Mouse (Mus musculus): ENCODE results near the gene Hfe. TPM values are rescaled to one million over a fixed set of nuclear protein-coding genes. Genes with fewer than 3 reads are reported as not detected.
A peak's percentile ranks its signal among the peaks of the same experiment; 100 is the strongest.
"Not testable (repeated sequence)": the region's sequence is repeated elsewhere in the genome, so short reads cannot be mapped to it uniquely, and the experiment has no call there.

Gene Hfe
- polyA plus RNA-seq, 1 experiment from 2014 or later: 2.0 TPM

- WGBS: 95% methylated on average over 5 of the region's 5 CpGs
Measured at GRCm38 (mm10) chr13:23749563-23750121, 39.0 kb upstream of the Hfe start.

DNA sequence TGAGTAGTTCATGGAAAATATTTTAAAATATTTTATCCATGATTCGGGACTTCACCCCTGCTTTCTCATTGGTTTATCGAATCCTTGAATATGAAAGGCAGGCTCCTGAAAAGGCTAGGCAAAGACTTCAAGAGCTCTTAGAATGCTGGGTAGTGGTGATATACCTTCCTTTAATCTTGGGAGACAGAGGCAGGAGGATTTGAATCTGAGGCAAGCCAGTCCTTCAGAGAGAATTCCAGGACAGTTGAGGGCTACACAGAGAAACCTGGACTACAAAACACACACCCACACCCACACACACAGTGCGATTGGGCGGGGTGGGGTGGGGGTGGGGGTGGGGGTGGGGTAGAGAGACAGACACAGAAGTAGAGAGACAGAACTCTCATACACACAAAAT is 37.2 kb upstream of the Hfe start:
- DNase-seq (ENCODE audit: low spot score): peak; percentile 42
- H3K9me3 ChIP-seq (replicated peaks): no peaks in the 10 kb centered on the region
- H3K4me3 ChIP-seq: peak overlapping the region; percentile 59
- no peaks in the 10 kb centered on the region for H3K27me3 ChIP-seq (ENCODE audit: low read depth, poor library complexity, severe bottlenecking)
- H3K27ac ChIP-seq: peak overlapping the region; percentile 98
- H3K4me1 ChIP-seq: peaks cover 21% of the 10 kb centered on the region
- no peaks in the 10 kb centered on the region for H3K36me3 ChIP-seq
- 14% methylated on average over 4 of the region's 4 CpGs for WGBS

More at GRCm38 (mm10) chr13:23749563-23750121, 39.0 kb upstream of the Hfe start:
- no peaks in the 10 kb centered on the region for H3K36me3 ChIP-seq
- peak overlapping the region; percentile 98 for H3K27ac ChIP-seq
- H3K4me3 ChIP-seq: no peak overlapping the region
- H3K27me3 ChIP-seq (ENCODE audit: low read depth, poor library complexity, severe bottlenecking): no peaks in the 10 kb centered on the region
- peaks cover 17% of the 10 kb centered on the region for H3K4me1 ChIP-seq
- H3K9me3 ChIP-seq (replicated peaks): no peaks in the 10 kb centered on the region
- peak; percentile 28 for DNase-seq (ENCODE audit: low spot score)

- H3K4me1 ChIP-seq: peaks cover 21% of the 10 kb centered on the region
- H3K27me3 ChIP-seq (ENCODE audit: low read depth, poor library complexity, severe bottlenecking): no peaks in the 10 kb centered on the region
- 5% methylated on average over 13 of the region's 13 CpGs for WGBS
- peak overlapping the region; percentile 59 for H3K4me3 ChIP-seq
- peak; percentile 48 for DNase-seq (ENCODE audit: low spot score)
- H3K27ac ChIP-seq: peak overlapping the region; percentile 98
- no peaks in the 10 kb centered on the region for H3K36me3 ChIP-seq
- no peaks in the 10 kb centered on the region for H3K9me3 ChIP-seq (replicated peaks)
Measured at GRCm38 (mm10) chr13:23747081-23747891, 36.6 kb upstream of the Hfe start.

DNA sequence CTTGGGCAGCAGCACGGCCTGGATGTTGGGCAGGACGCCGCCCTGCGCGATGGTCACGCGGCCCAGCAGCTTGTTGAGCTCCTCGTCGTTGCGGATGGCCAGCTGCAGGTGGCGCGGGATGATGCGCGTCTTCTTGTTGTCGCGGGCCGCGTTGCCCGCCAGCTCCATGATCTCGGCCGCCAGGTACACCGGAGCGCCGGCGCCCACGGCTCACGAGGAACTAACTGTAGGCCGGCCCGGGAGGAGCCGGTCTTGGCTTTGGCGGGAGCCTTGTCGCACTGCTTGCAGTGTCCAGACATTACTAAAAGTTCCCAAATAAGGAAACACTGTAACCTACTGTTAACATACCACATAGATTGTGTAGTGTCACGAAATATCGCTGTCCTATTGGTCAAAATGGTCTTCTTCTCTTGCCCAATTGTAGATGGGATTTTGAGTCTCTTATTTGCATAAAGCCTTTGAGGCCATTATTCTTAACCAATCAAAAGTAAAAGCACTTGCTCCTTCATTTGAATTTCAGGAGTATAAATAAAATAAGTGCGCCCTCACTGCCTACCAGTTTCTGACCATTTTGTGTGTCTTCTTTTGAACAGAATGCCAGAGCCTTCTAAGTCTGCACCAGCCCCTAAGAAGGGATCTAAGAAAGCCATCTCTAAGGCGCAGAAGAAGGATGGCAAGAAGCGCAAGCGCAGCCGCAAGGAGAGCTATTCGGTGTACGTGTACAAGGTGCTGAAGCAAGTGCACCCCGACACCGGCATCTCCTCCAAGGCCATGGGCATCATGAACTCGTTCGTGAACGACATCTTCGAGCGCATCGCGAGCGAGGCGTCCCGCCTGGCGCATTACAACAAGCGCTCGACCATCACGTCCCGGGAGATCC is 35.8 kb upstream of the Hfe start, which contains the start of gene Hist1h2bb:
Gene Hist1h2bb, plus strand, starts transcription at position 534 of the 880 bp plus-strand sequence.
- DNase-seq (ENCODE audit: low spot score): peak; percentile 83
- Histone ChIP-seq H3K4me3 (peak within 1 kb of the TSS; percentile 59), H3K27ac (peak within 1 kb of the TSS; percentile 98), H3K4me1 (peaks cover 21% of the 10 kb centered on the region)
- H3K27me3 ChIP-seq (ENCODE audit: low read depth, poor library complexity, severe bottlenecking); H3K36me3 ChIP-seq; H3K9me3 ChIP-seq (replicated peaks): not testable (repeated sequence)
- under 1% methylated on average over 46 of the region's 58 CpGs for WGBS

DNA sequence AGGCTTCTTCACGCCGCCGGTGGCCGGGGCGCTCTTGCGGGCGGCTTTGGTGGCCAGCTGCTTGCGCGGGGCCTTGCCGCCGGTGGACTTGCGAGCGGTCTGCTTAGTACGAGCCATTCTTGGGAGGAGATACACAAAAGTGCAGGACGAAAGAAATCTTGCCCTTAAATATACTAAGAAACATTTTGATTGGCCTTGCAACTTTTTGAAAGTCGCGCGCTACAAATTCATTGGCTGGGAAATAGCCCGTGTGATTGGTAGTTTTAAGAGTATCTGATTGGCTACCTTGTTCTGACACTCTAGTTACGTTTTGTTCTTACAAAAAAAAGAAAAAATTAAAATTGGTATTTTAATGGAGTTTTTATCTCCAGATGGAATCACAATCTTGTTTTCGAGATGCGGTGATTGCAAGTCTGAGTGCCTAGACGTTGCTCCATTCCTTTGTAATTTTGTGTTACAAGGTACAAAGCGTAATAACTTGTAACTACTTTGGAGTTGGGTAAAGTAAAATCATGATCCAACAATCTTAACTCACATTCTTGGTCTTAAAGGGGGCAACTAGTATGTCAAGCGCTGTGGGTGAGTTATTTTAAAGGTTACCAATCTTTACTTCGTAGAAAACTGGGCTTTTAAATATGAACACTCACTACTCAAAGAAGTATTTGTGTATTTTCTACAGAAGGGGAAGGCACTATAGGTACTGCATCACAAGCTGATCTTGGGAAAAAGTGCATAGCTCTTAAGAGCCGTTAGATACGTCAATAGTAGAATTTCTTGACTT is 34.9 kb upstream of the Hfe start, which contains the start of gene Hist1h3c:
Gene Hist1h3c, minus strand, starts transcription at position 222 of the 781 bp plus-strand sequence.
- Histone ChIP-seq H3K36me3 (no peaks in the 10 kb centered on the region), H3K4me1 (peaks cover 25% of the 10 kb centered on the region), H3K9me3 (replicated peaks) (no peaks in the 10 kb centered on the region), H3K27me3 (ENCODE audit: low read depth, poor library complexity, severe bottlenecking) (no peaks in the 10 kb centered on the region), H3K27ac (peak within 1 kb of the TSS; percentile 98), H3K4me3 (peak within 1 kb of the TSS; percentile 59)
- DNase-seq (ENCODE audit: low spot score): peak; percentile 76
- WGBS: 1% methylated on average over 28 of the region's 28 CpGs

- H3K36me3 ChIP-seq: no peaks in the 10 kb centered on the region
- WGBS: 2% methylated on average over 15 of the region's 36 CpGs
Measured at GRCm38 (mm10) chr13:23744421-23745380, 34.0 kb upstream of the Hfe start.

DNA sequence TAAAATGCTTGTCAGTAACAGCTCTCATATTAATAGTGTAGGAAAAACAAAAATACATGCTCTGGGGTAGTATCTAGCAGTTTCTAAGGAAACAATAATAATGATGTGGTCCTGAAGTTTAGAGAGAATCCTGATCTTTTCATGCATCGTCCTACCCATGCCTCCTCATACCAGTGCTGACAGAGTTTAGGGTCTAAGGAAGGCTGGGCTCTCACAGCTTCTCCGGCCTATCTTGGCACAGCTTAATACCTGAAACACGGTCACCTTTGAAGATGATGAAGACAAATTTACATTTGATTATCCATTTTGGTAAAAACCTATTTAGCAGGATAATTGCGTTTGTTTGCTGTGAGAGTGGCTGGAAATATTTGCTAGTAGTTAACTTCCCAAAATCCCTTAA is 33.3 kb upstream of the Hfe start:
- WGBS: 53% methylated on average over 4 of the region's 4 CpGs
- no peaks in the 10 kb centered on the region for H3K9me3 ChIP-seq (replicated peaks)
- H3K4me3 ChIP-seq: peak overlapping the region; percentile 59
- H3K36me3 ChIP-seq: no peaks in the 10 kb centered on the region
- peaks cover 31% of the 10 kb centered on the region for H3K4me1 ChIP-seq
- DNase-seq (ENCODE audit: low spot score): no peak
- peak overlapping the region; percentile 98 for H3K27ac ChIP-seq
- no peaks in the 10 kb centered on the region for H3K27me3 ChIP-seq (ENCODE audit: low read depth, poor library complexity, severe bottlenecking)

More at GRCm38 (mm10) chr13:23744421-23745380, 34.0 kb upstream of the Hfe start:
- no peak for DNase-seq (ENCODE audit: low spot score)
- Histone ChIP-seq H3K27ac (peak overlapping the region; percentile 98), H3K4me3 (peak overlapping the region; percentile 59), H3K9me3 (replicated peaks) (no peaks in the 10 kb centered on the region), H3K4me1 (peaks cover 28% of the 10 kb centered on the region), H3K27me3 (ENCODE audit: low read depth, poor library complexity, severe bottlenecking) (no peaks in the 10 kb centered on the region)

DNA sequence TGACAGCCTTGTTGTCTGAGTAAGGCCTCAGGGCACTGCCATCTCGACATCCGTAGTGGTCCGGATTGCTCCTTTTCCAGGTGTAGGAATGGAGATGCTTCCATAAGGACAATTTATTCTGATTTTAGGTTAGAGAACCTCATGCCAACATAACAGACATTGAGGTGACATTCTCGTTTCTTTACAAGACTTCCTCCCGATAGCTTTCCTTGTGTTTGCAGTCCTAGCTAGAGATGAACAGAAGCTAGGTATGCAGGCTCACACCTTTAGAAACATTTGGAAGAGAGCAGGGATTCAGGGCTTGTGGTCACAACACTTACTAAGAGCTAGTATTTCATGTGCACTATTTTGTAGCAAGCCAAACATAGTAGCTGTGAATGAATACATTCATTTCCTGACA is 32.6 kb upstream of the Hfe start:
- Histone ChIP-seq H3K4me3 (no peak overlapping the region), H3K9me3 (replicated peaks) (no peaks in the 10 kb centered on the region), H3K27me3 (ENCODE audit: low read depth, poor library complexity, severe bottlenecking) (no peaks in the 10 kb centered on the region), H3K36me3 (no peaks in the 10 kb centered on the region), H3K4me1 (peaks cover 25% of the 10 kb centered on the region), H3K27ac (peak overlapping the region; percentile 58)
- WGBS: 83% methylated on average over 5 of the region's 5 CpGs
- no peak for DNase-seq (ENCODE audit: low spot score)

DNA sequence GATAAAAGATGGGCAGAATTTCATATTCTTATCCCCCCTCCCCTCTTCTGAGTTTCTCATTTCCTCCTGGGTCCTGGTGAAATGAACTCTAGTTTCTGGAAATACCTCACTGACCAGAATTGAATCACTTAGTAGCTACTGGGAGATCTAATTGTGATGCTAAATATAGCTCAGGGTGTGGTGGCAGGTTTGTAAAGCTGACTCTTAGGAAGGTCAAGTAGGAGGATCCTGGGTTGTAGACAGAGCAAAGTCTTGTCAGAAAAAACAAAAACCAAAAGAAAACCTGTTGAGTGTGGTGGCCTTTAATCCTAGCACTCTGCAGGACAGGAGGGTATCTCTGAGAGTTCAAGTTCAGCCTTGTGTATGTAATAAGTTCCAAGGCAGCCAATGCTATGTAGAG is 31.4 kb upstream of the Hfe start:
- H3K27ac ChIP-seq: peak overlapping the region; percentile 48
- no peaks in the 10 kb centered on the region for H3K9me3 ChIP-seq (replicated peaks)
- no peaks in the 10 kb centered on the region for H3K27me3 ChIP-seq (ENCODE audit: low read depth, poor library complexity, severe bottlenecking)
- no peak overlapping the region for H3K4me3 ChIP-seq
- no peak for DNase-seq (ENCODE audit: low spot score)
- H3K4me1 ChIP-seq: peaks cover 20% of the 10 kb centered on the region
- H3K36me3 ChIP-seq: no peaks in the 10 kb centered on the region

GRCm38 (mm10) chr13:23740910-23741309 is 30.3 kb upstream of the Hfe start:
- Histone ChIP-seq H3K4me3 (peak overlapping the region; percentile 64), H3K9me3 (replicated peaks) (no peaks in the 10 kb centered on the region), H3K27me3 (ENCODE audit: low read depth, poor library complexity, severe bottlenecking) (no peaks in the 10 kb centered on the region), H3K36me3 (no peaks in the 10 kb centered on the region), H3K4me1 (peaks cover 19% of the 10 kb centered on the region), H3K27ac (peak overlapping the region; percentile 96)
- no peak for DNase-seq (ENCODE audit: low spot score)
- 65% methylated on average over 5 of the region's 5 CpGs for WGBS

DNA sequence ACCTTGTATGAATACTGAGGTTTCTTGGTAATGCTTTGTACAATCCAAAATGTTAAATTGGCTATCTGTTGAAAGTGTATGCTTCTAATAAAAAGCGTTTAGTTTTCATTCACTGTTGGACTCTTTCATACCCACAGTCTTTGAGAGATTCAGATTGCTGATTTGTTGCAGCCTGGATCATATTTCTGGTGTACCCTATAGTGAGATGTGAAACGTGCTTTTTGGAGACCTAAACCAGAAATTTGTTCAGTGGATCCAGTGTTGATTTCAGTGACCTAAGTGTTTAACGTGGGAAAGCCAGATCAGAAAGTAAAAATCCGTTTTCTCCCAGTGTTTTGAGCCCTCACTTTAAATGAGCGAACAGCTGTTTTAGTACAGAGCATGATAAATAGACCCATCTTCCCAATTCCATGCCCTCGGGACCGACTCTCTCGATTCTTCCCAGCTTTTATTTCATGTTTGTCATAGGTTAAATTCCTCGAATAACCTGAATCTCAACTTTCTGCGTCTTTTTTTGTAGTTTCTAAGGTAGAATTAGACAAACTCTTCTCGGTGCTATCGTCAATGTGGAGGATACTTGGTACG is 29.7 kb upstream of the Hfe start:
- Histone ChIP-seq H3K4me3 (peak overlapping the region; percentile 64), H3K27ac (peak overlapping the region; percentile 96), H3K9me3 (replicated peaks) (no peaks in the 10 kb centered on the region), H3K27me3 (ENCODE audit: low read depth, poor library complexity, severe bottlenecking) (no peaks in the 10 kb centered on the region), H3K4me1 (peaks cover 19% of the 10 kb centered on the region), H3K36me3 (no peaks in the 10 kb centered on the region)
- DNase-seq (ENCODE audit: low spot score): no peak
- WGBS: 30% methylated on average over 13 of the region's 13 CpGs

Measured in limb, embryonic 10.5 days (tissue).